Mouse (Mus musculus) adrenal gland, adult 2 months (tissue): ENCODE results near the gene Gmppb. TPM values are rescaled to one million over a fixed set of nuclear protein-coding genes. Genes with fewer than 3 reads are reported as not detected.

Experiments used
- DNase-seq: peaks from one replicate; pipeline ENCODE4 v3.0.0; 2021
- polyA plus RNA-seq: library from polyadenylated mRNA; depleted of rRNA; stranded (reverse); fragments of >200 nt; gene quantifications from 2 replicates; pipeline ENCODE4 v1.2.3, GENCODE M21; 2012
- total RNA-seq, 2 experiments: library from RNA; stranded (reverse); gene quantifications; 2 replicates each; pipeline ENCODE4 v1.2.3; 2021

The Gmppb gene
- total and polyA plus RNA-seq, 3 experiments: 10.7 to 32.4 (median 17.8) TPM

DNA sequence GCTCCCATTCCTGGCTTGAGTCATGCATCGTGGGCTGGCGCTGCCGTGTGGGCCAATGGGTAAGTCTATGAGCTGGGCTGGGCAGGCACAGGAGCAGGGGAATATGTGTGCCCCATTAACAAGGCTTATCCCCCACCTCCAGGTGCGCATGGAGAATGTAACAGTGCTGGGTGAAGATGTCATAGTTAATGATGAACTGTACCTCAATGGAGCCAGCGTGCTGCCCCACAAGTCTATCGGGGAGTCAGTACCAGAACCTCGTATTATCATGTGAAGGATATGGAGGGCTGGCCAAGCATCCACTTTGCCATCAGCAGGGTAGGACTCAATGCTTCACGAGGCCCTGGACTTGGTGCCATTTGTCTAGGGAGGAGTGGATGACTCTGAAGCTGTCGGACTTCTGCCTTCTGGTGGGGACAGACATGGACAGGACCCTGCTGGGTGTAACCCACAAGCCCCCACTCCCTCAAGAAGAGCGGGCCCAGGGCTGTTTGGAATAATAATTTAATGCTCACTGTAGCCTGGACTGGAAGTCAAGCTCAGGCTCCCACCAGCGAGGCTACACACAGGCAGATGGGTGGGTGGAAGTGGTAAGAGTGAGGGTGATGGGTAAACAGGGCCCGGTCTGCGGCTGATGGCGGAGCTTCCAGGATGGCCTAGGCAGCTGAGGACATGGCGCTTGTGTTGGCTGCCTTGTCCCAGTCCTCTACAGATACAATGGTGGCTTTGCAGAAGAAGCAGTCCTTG, 2.3 kb downstream of the Gmppb start:
- no peak for DNase-seq

DNA sequence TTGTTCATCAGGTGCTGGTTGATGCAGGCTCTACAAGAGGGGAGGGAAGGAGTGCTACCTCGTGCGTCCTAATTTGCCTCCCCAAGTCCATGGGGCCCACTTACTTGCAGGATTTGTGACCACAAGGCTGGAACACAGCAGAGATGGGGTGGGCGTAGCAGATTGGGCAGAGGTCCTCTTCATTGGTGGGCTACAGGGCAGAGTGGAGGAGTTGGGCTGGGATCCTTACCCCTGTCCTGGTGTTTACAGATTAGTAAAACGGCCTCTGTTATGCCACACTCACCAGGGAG, 2.8 kb downstream of the Gmppb start:
- no peak for DNase-seq

DNA sequence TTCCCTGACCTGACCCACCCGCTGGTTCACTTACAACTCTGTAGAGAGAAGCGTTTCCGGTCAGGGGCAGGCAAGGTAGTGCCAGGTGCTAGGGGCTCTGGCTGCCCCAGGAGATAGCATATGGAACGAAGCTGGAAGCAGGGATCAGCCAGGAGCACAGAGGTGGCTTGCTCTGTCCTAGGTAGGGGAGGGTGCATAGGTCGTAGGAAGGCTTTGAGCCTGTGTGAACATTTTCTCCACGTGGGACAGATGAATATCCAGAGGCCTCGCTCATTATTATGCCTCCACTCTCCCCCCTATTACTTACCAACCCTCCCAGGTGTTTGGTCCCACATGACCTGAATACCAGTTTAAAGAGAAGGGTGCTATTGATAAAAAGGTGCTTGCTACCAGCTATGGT, 3.4 kb downstream of the Gmppb start:
- DNase-seq: no peak

DNA sequence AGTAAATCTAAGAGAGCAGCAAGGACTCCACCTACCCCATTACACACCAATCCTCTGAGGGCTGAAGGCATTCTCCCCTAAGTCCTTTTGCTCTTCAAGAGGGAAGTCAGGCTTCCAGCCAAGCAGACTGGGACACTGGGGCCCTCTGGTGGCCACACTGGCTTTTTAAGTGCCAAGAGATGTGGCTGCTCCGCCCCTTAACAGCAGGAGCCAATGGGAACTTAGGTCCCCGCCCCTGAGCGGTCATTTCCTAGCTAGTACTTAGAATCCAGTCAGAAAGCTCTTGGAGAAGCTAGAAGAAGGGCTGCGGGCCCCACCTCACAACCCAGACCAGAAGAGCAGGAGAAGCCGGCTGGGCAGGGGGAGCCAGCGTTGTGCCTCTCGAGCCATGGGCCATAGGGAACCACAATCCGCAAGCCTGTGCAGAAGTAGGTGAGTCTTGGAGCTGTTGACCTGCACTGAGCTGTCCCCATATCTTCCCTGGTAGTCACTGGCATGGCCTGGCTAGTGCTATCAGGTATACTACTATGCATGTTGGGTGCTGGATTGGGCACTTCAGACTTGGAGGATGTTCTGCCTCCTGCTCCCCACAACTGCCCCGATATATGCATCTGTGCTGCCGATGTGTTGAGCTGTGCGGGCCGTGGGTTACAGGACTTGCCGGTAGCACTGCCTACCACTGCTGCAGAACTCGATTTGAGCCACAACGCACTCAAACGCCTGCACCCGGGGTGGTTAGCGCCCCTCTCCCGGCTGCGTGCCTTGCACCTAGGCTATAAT, 4.0 kb downstream of the Gmppb start, which contains the start of gene Amigo3:
Gene Amigo3, plus strand, starts transcription at position 275 of the 780 bp plus-strand sequence.
- peak; percentile 96 for DNase-seq

DNA sequence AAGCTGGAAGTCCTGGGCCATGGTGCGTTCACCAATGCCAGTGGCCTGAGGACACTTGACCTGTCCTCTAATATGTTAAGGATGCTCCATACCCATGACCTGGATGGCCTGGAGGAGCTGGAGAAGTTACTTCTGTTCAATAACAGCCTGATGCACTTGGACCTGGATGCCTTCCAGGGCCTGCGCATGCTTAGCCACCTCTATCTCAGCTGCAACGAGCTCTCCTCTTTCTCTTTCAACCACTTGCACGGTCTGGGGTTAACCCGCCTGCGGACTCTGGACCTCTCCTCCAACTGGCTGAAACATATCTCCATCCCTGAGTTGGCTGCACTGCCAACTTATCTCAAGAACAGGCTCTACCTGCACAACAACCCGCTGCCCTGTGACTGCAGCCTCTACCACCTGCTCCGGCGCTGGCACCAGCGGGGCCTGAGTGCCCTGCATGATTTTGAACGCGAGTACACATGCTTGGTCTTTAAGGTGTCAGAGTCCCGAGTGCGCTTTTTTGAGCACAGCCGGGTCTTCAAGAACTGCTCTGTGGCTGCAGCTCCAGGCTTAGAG, 4.7 kb downstream of the Gmppb start:
- DNase-seq: no peak

DNA sequence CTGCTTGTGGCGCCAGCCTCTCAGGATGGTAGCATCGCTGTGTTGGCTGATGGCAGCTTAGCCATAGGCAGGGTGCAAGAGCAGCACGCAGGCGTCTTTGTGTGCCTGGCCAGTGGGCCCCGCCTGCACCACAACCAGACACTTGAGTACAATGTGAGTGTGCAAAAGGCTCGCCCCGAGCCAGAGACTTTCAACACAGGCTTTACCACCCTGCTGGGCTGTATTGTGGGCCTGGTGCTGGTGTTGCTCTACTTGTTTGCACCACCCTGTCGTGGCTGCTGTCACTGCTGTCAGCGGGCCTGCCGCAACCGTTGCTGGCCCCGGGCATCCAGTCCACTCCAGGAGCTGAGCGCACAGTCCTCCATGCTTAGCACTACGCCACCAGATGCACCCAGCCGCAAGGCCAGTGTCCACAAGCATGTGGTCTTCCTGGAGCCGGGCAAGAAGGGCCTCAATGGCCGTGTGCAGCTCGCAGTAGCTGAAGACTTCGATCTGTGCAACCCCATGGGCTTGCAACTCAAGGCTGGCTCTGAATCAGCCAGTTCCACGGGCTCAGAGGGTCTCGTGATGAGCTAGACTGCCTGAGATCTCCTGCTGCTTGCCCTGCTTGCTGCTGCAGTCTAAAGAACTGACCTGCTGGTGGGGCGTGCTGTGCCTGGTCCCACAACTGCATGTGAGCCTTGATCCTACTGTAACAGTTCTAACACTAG, 5.4 kb downstream of the Gmppb start:
- DNase-seq: no peak

DNA sequence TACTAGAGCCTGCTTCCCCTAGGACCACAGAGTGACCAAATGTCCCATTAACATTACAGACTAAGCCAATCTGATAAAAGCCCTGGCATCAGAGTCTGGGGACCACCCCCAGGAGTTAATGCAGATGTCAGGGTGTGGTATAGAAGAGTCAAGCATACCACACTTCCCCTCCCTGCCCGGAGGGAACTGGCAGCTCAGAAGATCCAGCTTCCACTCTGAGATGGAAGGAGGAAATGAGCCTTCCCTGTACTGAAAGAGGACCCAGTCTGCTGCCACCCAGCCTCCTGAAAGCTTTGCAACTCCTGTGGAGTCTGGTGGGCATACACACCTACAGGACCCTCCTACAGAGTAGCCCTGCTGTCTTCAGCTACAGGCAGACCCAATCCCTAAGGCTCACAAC, 6.0 kb downstream of the Gmppb start:
- no peak for DNase-seq

DNA sequence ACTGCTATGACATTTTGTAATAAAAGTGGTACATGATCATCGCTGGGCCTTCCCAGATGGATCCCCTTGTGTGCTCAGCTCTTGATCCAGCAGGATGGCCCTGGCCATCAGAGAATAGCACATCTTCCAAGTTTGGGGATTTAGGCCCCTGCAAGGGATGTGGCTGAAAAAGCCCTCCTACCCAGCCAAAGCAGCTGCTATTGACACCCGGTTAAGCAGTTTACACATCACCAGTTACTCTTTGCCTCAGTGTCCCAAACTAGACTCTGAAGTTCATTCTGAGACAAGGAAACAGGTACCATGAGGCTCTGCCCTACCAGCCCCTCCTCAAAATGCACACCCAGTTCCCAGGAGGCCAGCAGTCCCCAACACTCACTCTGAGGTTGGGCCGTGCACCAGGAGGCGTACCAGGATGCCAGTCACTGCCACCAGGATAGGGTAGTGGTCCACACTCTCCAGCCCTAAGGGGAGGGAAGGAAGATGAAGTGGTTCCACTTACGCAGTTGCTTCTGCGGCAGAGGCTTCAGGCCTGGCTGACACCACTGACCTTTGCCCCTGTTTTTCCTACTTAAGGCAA, 6.7 kb downstream of the Gmppb start:
- no peak for DNase-seq

DNA sequence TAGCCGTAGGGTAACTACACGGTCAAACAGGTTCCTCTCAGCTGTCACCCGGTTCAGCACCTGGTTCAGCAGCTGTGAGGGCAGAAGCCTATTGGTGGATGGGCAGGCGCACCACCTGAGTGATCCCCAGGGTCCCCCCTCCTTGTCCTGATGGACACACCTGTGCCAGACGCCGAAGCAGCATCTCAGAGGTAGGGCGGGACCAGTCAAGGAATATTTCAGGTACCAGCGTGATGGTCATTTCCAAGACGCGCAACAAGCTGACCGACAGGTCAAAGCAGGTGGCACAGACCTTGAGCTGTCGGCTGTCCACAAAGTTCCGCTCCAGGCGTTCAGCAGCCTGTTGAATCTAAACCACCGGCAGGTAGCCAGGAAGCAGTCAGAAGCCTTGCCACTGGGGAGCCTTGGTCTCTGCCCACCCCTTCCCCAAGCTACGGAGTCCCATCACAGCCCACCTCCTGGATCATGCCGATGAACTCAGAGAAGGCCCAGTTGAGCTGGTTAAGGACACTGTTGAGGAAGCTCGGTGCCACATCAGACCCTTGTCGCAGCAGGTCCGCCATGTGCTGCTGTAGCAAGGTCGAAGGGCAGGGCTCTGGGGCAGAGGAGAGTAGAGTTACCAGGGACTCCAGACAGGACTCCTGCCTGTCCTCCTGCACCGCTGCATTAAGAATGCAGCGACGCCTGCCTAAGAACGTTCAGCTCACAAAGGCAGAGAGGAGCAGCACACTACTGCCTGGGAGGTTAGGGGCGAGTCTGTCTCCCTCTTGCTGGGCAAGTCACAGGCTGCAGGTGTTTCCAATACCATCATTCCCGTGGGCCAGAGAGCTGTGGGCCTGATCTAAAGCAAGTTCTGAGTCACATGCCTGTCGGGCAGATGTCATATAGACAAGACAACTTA, 7.6 kb downstream of the Gmppb start:
- DNase-seq: no peak

DNA sequence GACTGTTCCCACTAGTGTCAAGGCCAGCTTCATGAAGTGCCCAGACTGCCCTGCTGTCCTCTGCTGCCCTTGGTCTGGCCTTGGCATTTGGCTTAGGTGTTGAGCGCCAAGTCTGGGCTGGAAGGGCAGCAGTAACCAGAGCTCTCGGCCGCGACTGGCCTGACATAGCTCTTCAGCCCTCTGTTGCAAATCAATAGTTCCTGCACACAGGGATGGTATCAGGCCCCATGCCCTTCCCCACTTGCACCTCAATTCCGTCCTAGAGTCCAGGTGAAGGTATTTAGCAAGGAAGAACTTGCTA, 8.2 kb downstream of the Gmppb start:
- peak; percentile 90 for DNase-seq

DNA sequence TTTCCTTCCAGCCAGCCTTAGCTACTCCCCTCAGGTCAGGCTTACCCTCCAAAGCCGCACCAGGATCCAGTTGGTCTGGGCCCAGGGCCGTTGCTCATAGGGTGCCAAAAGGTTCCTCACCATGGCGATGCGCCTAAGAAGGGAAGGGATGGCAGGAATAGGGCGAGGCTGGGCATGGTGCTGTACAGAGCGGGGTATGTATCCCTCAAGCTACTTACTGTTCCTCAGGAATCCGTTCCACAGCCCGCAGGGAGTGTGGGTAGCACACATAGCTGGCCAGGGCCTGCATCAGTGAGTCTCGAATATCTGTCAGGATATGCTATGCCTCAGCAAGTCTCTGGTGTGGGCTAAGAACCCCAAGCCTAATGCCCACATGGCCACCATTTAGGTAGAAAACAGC, 9.2 kb downstream of the Gmppb start:
- no peak for DNase-seq

DNA sequence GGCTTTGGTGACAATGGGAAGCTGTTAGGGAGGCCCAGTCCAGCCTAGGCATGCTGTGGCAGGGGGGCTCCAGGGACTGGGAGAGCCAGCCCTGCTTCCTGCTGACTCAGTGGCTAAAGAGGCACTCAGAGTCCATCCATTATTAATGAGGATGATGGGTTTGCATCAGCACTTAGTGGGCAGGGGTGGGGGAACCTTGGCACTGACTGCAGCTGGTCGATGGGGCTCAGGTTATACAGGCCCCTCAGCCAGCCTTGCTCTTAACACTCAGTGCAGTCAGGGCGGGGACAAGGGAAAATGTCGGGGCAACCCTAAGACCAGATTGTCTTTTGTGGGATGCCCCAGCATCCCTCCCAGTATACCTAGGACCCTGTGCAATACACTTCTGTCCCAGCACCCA, 13.1 kb downstream of the Gmppb start:
- DNase-seq: no peak

DNA sequence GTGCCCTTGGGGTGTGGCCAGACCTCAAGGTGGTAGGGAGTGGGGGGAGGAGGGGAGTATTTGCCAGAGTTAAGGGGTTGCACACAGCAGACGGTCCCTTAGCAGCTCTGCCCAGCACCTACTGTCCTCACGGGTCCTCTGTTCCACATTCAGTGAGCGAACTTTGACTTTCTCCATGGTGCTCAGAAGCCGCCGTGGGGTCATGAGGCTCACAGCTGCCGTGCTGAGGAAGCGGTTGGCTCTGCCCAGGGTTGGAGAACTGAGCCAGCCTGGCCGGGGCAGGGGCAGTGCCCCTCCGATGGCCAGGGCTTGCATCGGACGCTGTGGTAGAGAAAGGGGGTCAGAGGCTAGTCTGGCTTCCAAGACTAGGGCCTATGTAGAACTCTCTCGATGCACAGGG, 14.3 kb downstream of the Gmppb start:
- no peak for DNase-seq

DNA sequence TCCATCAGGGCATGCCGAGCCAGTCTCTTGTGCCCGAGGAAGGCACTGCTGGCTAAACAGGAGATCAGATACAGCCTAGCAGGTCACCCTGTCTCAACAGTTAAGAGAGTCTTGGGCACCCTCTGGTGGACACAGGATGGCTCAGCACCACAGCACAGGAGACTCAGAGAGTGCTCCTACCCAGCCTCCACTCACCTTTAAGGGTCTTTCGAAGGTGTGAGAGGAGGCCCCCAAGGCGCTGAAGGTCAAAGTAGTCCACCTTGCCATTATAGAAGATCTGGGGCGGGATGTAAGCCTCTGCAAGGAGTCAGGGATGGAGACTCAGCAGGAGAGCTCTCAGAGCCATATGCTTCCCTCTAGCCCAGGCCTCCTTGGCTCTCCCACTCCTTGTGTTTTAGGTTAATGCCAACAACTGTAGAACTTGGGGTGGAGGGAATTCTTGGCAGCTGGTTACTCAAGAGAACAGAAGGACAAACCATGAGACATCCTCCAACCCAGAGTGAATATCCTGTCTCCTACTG, 16.5 kb downstream of the Gmppb start:
- peak; percentile 74 for DNase-seq

DNA sequence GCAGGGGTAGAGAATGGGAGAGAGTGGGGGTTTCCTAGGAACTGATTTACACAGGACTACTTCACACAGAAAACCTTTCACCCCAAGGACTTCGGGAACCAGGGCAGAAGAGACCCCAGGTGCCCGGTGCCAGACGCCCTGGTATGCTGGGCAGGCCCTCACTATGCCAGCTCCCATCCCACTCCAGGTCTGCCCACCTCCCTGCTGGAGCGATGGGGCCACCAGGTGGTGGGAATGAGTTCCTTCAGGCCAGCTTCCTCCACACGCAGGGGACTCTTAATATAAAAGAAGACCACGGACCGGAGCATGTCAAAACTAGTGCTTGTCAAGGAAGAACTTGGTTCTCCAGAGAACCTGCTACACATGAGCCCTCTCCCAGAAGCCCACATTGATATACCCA, 18.2 kb downstream of the Gmppb start:
- DNase-seq: no peak

DNA sequence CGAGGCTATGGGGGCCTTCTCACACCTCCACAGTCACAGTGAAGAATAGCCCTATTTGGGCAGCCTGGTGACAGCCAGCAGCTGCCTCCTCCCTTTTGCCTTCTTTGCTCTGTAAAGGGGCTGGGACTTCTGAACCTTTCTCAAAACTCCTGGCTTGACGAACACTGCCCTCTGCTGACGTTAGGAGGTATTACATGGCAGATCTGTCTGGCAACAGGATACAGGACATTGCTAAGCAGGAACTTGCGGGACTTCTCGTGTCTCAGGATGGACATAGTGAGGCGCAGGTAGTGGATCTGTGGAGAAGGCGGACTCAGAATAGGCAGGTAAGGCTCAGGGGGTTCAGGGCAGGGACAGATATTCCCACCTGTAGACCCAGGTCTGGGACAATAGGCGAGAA, 18.9 kb downstream of the Gmppb start:
- DNase-seq: peak; percentile 83

DNA sequence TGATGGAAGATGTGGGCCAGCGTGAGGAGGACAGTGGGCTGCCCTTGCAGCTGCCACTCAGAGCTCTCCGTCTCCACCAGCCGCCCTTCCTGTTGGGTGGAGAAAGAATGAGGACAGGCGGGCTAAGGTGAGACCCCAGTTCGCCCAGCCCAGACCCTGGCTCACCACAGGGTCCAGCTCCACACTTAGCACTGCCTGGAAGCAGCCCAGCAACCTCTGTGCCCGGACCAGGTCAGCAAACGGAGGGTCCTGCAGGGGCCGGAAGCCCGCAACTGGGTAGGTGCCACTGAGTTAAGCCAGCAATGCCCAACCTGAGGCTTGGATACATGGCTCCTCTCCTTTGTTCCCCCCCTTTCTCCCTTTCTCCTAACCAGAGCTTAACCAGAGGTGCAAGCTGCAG, 20.0 kb downstream of the Gmppb start:
- no peak for DNase-seq

DNA sequence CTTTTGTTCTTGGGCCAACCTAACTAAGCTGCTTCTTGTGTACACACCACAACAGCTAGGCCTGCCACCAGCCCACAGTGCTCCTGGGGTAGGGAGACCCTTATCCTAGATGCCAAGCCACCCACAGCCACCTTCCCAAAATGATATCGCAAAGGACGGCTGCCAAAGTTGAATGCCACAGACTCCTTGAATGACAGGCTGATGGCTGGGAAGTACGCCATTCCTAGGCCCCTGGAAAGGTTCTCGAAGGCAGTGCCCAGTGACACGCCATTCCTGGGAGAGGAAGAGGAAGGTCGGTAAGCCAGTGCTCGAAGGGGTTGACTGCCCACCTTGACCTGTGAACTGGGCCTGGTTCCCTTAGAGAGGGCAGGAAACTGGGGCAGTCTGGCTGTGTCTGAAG, 20.5 kb downstream of the Gmppb start:
- DNase-seq: no peak

DNA sequence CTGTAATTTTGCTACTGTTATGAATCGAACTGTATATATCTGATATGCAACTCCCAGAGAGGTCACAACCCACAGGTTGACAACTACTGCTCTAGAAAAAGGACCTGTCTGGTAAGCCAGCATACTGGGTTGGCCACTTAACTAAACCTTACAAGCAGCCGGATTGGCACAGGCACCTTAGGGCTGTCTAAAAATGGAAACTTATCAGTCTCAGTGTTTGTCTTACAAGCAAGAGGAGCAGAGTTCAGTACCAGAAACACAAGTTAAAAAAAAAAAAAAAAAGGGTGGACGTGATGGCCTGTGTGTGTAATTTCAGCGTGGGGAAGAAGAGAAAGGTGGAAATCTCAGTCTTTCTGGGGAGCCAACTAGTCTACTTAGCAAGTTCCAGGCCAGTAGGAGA, 22.8 kb downstream of the Gmppb start:
- DNase-seq: no peak

DNA sequence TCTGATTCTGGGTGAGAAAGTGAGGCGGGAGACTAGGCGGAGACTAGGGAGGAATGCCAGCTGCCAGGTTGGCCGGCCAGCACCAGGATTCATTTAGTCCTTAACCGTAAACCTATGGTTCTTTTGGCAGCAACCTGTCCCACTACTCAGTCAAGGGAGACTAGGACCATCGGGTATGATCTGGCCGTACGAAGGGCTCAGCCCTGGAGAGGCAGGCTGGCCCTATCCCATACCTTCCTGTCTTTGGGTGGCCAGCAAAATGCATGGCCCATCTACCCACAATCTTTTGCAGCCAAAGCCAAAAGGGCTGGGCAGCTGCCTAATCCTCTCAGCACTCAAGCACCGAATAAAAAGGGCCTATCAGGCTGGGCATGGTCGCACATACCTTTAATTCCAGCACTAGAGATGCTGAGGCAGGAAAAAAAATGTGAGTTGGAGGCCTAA, 23.5 kb downstream of the Gmppb start:
- no peak for DNase-seq
